Mouse (Mus musculus) naive thymus-derived CD4-positive, alpha-beta T cell, adult 5 months (primary cell): ENCODE measurements around the gene Gbf1. TPM values are rescaled to one million over a fixed set of nuclear protein-coding genes. Genes with fewer than 3 reads are reported as not detected.

ENCODE experiments used
- polyA plus RNA-seq: library from polyadenylated mRNA; unstranded; fragments of 100-300 nt; shearing (Covaris generic); gene quantifications from one replicate; pipeline ENCODE4 v1.2.1, GENCODE M21; 2017

Gene Gbf1
- 63.1 TPM for polyA plus RNA-seq

DNA sequence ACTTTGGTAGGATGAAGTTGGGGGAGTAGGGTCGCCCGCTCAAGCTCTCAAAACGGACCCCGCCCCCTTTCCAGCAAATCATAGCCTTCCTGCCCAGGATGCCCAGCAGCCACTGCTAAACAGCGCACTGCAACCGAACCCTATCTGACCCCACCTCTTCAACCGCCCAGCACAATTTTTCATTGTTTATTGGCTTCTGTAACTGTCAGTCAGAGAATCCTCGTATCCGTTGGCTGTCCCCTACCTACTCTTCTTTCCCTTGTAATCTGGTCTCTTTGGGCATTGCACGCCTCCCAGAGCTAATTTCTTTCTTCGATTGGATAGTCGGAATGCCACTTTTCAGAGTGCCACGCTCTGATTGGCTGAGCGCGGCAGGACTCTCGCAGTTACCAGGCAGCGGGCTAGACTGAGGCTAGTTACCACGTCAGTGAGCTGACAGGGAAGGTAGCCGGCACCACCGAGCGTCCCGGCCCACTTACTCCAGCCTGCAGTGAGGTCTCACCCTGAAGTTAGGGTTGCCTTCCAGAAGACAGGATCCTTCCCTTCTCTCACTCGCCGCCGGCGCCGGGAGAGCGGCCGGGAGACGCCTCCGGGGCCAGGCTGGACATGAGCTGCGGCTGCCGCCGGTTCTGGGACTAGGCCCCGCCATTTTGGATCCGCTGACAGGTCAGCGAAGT lies at the start of gene Gbf1:
Gene Gbf1, plus strand, starts transcription at position 383 of the 677 bp plus-strand sequence.

DNA sequence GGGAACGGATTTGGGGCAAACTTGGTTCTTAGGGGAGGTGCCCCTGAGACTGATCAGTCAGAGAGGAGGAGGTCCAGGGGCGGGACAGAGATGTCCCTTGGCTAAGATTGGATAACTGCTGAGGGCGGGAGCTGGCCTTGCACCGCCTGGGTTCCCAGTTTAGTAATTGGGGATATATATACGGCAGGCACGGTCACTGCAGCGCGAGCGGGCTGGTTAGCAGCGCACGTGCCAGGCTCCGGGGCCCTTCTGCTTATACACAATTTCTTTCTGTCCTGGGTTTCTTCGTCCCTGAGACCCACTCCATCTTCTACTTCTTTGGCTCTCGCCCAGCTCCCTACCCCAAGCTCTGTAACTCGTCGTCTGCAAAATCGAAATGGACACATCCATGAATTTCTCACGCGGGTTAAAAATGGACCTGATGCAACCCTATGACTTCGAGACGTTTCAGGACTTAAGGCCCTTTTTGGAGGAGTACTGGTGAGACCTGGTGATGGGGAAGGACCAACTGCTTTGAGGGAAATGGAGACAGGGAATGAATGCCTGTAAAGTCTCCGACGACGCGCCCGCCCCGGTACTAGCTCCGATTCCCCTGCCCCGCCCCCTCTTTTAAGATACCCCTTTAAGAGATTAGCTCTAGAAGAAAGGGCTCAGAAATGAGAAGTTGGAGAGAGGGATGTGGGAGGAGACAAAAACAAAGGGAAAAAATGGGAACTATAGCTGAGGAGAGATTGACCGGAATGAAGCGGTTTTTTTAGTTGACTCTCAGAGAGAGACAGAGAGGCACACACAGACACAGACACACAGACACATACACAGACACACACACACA lies 20.4 kb upstream of the Gbf1 start, which contains the start of gene Elovl3:
Gene Elovl3, plus strand, starts transcription at position 204 of the 832 bp plus-strand sequence.

DNA sequence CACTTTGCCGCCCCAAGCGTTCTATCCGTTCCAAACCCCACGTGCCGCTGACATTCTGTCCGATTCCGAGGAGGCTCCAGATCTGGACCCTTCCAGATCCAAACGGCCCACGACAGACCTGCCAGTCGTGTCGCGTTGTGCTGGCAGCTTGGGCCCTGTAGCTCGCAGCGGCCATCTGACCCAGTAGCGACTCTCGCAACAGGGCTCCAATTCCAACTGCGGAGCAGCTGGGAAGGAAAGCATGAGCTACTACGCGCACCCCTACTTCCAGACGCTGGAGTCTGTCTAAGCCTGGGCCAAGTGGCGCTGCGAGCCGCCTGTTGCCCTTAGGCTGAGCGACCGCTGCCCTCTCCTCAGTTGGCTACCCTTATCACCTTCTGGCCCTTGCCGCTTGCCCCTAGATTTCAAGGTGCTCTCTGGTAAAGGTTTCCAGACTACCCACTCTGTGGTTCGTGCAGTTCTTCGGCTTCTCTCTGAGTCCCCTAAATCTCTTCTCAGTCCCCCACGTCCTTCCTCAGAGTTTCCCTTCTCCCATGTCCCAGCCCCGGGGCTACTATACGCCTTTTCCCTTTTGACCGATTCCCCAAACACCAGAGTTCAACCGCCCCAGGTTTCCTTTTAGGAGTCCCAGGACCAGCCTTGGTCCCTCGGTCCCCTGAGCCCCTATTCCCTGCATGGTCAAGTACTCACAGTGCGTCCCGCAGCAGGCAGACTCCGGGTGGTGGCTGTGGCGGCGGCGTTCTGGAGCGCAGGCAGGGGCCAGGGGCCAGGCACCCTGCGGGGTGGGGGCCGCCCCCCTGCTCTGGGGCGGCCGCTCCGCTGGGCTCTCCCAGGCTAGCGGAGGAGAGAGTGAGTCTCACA lies 4.6 kb upstream of the Gbf1 start, which contains the start of gene Pitx3:
Gene Pitx3, minus strand, starts transcription at position 816 of the 861 bp plus-strand sequence.

DNA sequence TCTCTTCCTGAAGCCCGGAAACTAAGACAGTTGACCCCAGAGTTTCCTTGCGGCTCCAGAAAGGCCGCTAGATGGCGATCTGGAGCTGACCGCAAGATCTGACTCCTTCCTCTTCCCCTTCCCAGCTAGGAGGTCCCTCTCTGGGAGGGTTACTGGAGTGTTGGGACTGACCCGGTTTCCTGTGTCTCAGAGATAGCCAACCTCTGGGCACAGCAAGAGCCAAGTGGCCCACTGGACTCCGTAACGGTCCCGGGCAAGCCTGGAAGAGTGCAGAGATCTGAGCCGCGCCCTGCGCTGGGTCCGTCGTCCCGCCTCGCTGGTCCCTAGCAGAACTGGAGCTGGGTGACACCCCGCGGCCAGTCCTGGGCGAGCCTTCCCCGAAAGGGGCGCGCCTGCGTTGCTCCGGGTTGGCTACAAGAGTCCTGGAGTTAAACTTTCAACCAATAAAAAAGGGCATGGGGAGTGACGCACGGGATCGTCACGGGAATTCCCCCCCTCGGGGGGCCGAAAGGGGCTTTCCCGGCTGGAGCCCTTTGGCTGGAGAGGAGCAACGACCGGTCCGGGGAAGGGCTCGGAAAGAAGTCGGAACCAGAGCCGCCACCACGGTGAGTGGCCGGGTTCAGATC lies 152.0 kb downstream of the Gbf1 start, which contains the start of gene Nfkb2:
Gene Nfkb2, plus strand, starts transcription at position 105 of the 626 bp plus-strand sequence.

DNA sequence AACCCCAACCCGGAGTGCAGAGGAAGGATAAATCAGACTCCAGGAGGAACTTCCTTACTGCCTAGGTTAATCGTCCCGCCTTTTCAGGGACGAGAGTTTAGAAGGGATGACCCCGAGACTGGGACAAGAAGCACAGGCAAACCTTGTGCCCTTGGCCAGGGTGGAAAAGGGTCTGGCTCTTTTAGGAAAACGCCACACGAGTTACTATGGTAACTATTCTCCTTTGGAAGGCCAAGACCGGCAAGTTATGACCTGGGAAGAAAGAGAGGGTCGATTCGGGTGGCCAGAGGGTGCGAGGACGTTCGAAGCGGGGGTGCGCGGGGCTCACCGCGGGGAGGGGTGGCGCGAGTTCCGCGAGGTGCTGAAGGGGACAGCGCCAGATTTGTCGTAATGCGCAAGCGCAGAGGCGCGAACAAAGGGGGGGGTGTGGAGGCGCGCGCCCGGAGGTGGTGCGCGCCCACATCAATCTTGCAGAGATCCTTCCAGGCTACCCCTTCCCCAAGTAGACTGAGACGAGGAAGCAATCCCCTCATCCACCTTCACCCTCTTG lies 174.5 kb downstream of the Gbf1 start, which contains the start of gene Psd:
Gene Psd, minus strand, starts transcription at position 401 of the 550 bp plus-strand sequence.

DNA sequence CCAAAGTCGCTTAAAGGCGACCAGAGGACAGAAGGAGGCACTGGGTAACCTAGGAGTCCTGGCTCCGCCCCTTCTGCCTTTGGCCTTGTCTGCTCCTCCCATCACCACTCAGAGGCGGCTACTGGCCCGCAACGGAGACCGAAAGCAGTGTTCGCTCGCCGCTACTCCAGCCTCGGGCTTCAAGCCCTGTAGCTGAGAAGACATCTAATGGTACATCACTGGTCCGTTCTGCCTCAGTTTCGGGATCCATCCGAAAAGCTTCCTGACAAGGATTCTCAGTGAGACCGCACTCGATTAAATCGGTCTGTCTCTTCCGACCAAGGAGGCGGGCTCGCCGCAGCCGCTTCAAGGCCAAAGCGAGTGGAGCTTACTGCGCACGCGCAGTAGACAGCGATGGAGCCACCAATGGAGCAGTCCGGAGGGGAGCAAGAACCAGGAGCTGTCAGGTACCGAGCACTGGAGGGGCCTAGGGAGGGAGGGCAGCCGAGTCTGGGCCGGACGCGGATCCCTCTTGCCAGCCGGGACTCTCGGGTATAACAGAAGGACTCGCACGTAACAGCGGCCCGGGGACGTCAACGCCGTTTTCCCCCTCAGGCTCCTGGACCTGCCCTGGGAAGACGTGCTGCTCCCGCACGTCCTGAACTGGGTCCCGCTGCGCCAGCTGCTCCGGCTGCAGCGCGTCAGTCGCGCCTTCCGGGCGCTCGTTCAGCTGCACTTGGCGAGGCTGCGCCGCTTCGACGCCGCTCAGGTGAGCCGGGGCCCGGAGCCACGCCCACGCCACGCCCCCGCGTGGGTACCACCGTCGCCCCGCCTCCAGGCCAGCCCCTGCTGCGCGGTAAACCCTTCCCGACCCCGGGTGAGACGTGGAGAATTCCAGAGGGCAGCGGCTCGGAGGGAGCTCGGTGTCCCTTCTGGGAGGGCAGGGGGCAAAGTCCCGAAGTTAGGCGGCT lies 176.0 kb downstream of the Gbf1 start, which contains the start of gene Fbxl15:
Gene Fbxl15, plus strand, starts transcription at position 104 of the 950 bp plus-strand sequence.

Other genes with a start within 250 kb of the Gbf1 start
- gene Armh3, start 154.0 kb upstream of the Gbf1 start, polyA plus RNA-seq, result 14.8 TPM
- 5.8 TPM for gene Hps6, start 149.0 kb upstream of the Gbf1 start, polyA plus RNA-seq
- 67.9 TPM for gene Pprc1, start 107.6 kb upstream of the Gbf1 start, polyA plus RNA-seq
- gene Ldb1, start 107.3 kb upstream of the Gbf1 start, polyA plus RNA-seq, result 317 TPM
- 114 TPM for gene Nolc1, start 76.6 kb upstream of the Gbf1 start, polyA plus RNA-seq
- gene Elovl3, start 20.6 kb upstream of the Gbf1 start, polyA plus RNA-seq, result not detected
- gene Pitx3, start 4.2 kb upstream of the Gbf1 start, polyA plus RNA-seq, result not detected
- 117 TPM for gene Nfkb2, start 151.8 kb downstream of the Gbf1 start, polyA plus RNA-seq
- gene Psd, start 174.6 kb downstream of the Gbf1 start, polyA plus RNA-seq, result 7.2 TPM
- gene Fbxl15, start 175.7 kb downstream of the Gbf1 start, polyA plus RNA-seq, result 9.0 TPM
- 25.9 TPM for gene Cuedc2, start 186.2 kb downstream of the Gbf1 start, polyA plus RNA-seq
- gene Mfsd13a, start 188.6 kb downstream of the Gbf1 start, polyA plus RNA-seq, result 1.4 TPM
- not detected for gene 2310034G01Rik, start 197.8 kb downstream of the Gbf1 start, polyA plus RNA-seq
- 110 TPM for gene Actr1a, start 243.2 kb downstream of the Gbf1 start, polyA plus RNA-seq
- gene Sufu, start 244.4 kb downstream of the Gbf1 start, polyA plus RNA-seq, result 29.5 TPM